Mouse (Mus musculus): ENCODE results near the gene Lmf1. TPM values are rescaled to one million over a fixed set of nuclear protein-coding genes. Genes with fewer than 3 reads are reported as not detected.

The Lmf1 gene
- polyA plus RNA-seq, 1 experiment from 2014 or later: 26.7 TPM

GRCm38 (mm10) chr17:25686323-25686722, 107.4 kb downstream of the Lmf1 start:
- no peak for ATAC-seq (ENCODE audit: borderline replicate concordance, extremely low read depth, low FRiP score, low TSS enrichment)
- H3K4me2 ChIP-seq: no peak overlapping the region
- 34% methylated on average over 7 of the region's 7 CpGs for WGBS
- H3K4me1 ChIP-seq: no peaks in the 10 kb centered on the region
- no peak overlapping the region for H3K27ac ChIP-seq
- H3K36me3 ChIP-seq: no peaks in the 10 kb centered on the region
- H3K4me3 ChIP-seq: no peak overlapping the region
- no peak overlapping the region for H3K9ac ChIP-seq
- no peaks in the 10 kb centered on the region for H3K9me3 ChIP-seq
- no peaks in the 10 kb centered on the region for H3K27me3 ChIP-seq

GRCm38 (mm10) chr17:25688922-25689321, 110.0 kb downstream of the Lmf1 start:
- no peak overlapping the region for H3K27ac ChIP-seq
- no peaks in the 10 kb centered on the region for H3K9me3 ChIP-seq
- H3K4me2 ChIP-seq: no peak overlapping the region
- H3K4me1 ChIP-seq: no peaks in the 10 kb centered on the region
- H3K4me3 ChIP-seq: no peak overlapping the region
- H3K9ac ChIP-seq: no peak overlapping the region
- no peaks in the 10 kb centered on the region for H3K36me3 ChIP-seq
- 79% methylated on average over 4 of the region's 4 CpGs for WGBS
- ATAC-seq (ENCODE audit: borderline replicate concordance, extremely low read depth, low FRiP score, low TSS enrichment): no peak
- no peaks in the 10 kb centered on the region for H3K27me3 ChIP-seq

GRCm38 (mm10) chr17:25696263-25696662, 117.4 kb downstream of the Lmf1 start:
- Histone ChIP-seq H3K36me3 (no peaks in the 10 kb centered on the region), H3K9me3 (no peaks in the 10 kb centered on the region), H3K4me3 (no peak overlapping the region), H3K27me3 (no peaks in the 10 kb centered on the region), H3K4me1 (no peaks in the 10 kb centered on the region), H3K4me2 (no peak overlapping the region), H3K27ac (no peak overlapping the region), H3K9ac (no peak overlapping the region)
- no peak for ATAC-seq (ENCODE audit: borderline replicate concordance, extremely low read depth, low FRiP score, low TSS enrichment)
- WGBS: 26% methylated on average over 1 of the region's 1 CpGs

- H3K4me1 ChIP-seq: no peaks in the 10 kb centered on the region
- H3K4me3 ChIP-seq: no peak overlapping the region
- H3K9me3 ChIP-seq: no peaks in the 10 kb centered on the region
- no peak overlapping the region for H3K27ac ChIP-seq
- H3K36me3 ChIP-seq: no peaks in the 10 kb centered on the region
- no peak overlapping the region for H3K9ac ChIP-seq
- H3K27me3 ChIP-seq: no peaks in the 10 kb centered on the region
- no peak for ATAC-seq (ENCODE audit: borderline replicate concordance, extremely low read depth, low FRiP score, low TSS enrichment)
- WGBS: 10% methylated on average over 7 of the region's 7 CpGs
- H3K4me2 ChIP-seq: no peak overlapping the region
Observed at GRCm38 (mm10) chr17:25698446-25698845, 119.6 kb downstream of the Lmf1 start.

- WGBS: 54% methylated on average over 9 of the region's 9 CpGs
- H3K27me3 ChIP-seq: no peaks in the 10 kb centered on the region
- no peak for ATAC-seq (ENCODE audit: borderline replicate concordance, extremely low read depth, low FRiP score, low TSS enrichment)
- no peaks in the 10 kb centered on the region for H3K36me3 ChIP-seq
- no peaks in the 10 kb centered on the region for H3K4me1 ChIP-seq
- H3K4me2 ChIP-seq: no peak overlapping the region
- no peak overlapping the region for H3K27ac ChIP-seq
- H3K9ac ChIP-seq: no peak overlapping the region
- no peaks in the 10 kb centered on the region for H3K9me3 ChIP-seq
- H3K4me3 ChIP-seq: no peak overlapping the region
Observed at GRCm38 (mm10) chr17:25700863-25701496, 122.1 kb downstream of the Lmf1 start.

- WGBS: 95% methylated on average over 2 of the region's 2 CpGs
- Histone ChIP-seq H3K4me3 (no peak overlapping the region), H3K27ac (no peak overlapping the region), H3K4me2 (no peak overlapping the region), H3K36me3 (no peaks in the 10 kb centered on the region), H3K9me3 (no peaks in the 10 kb centered on the region), H3K4me1 (no peaks in the 10 kb centered on the region), H3K27me3 (peaks cover 2% of the 10 kb centered on the region; the same call in 1 of the 2 replicates), H3K9ac (no peak overlapping the region)
- no peak for ATAC-seq (ENCODE audit: borderline replicate concordance, extremely low read depth, low FRiP score, low TSS enrichment)
Observed at GRCm38 (mm10) chr17:25709994-25710393, 131.1 kb downstream of the Lmf1 start.

GRCm38 (mm10) chr17:25711136-25711535, 132.3 kb downstream of the Lmf1 start:
- H3K27me3 ChIP-seq: peaks cover 12% of the 10 kb centered on the region
- H3K9ac ChIP-seq: no peak overlapping the region
- no peak overlapping the region for H3K4me2 ChIP-seq
- no peaks in the 10 kb centered on the region for H3K4me1 ChIP-seq
- no peaks in the 10 kb centered on the region for H3K36me3 ChIP-seq
- H3K27ac ChIP-seq: no peak overlapping the region
- 67% methylated on average over 4 of the region's 4 CpGs for WGBS
- H3K9me3 ChIP-seq: no peaks in the 10 kb centered on the region
- H3K4me3 ChIP-seq: no peak overlapping the region
- ATAC-seq (ENCODE audit: borderline replicate concordance, extremely low read depth, low FRiP score, low TSS enrichment): no peak

Other genes starting within 250 kb of the Lmf1 start
- 0.19 and 0.24 TPM in 2 replicates for gene Tpsab1, start 233.5 kb upstream of the Lmf1 start, polyA plus RNA-seq (2015; fragmentation: Nextera tagmentation; extraction: Ambion mirVana)
- 3.6 and 5.7 TPM in 2 replicates for gene Tpsb2, start 212.8 kb upstream of the Lmf1 start, polyA plus RNA-seq (2015; fragmentation: Nextera tagmentation; extraction: Ambion mirVana)
- gene Tpsg1, start 209.8 kb upstream of the Lmf1 start, polyA plus RNA-seq (2015; fragmentation: Nextera tagmentation; extraction: Ambion mirVana): 0.46 and 0.76 TPM in 2 replicates
- gene Cacna1h, start 145.3 kb upstream of the Lmf1 start, polyA plus RNA-seq (2015; fragmentation: Nextera tagmentation; extraction: Ambion mirVana): 2.5 and 2.6 TPM in 2 replicates
- gene Tekt4, start 124.5 kb upstream of the Lmf1 start, polyA plus RNA-seq (2015; fragmentation: Nextera tagmentation; extraction: Ambion mirVana): 2.6 and 3.0 TPM in 2 replicates
- 0.06 and 0.09 TPM in 2 replicates for gene Sstr5, start 81.8 kb upstream of the Lmf1 start, polyA plus RNA-seq (2015; fragmentation: Nextera tagmentation; extraction: Ambion mirVana)
- 0.35 and 0.76 TPM in 2 replicates for gene Sox8, start 8.4 kb upstream of the Lmf1 start, polyA plus RNA-seq (2015; fragmentation: Nextera tagmentation; extraction: Ambion mirVana)
- gene Gng13, start 138.1 kb downstream of the Lmf1 start, polyA plus RNA-seq (2015; fragmentation: Nextera tagmentation; extraction: Ambion mirVana): 2.3 and 3.0 TPM in 2 replicates
- 36.7 and 42.0 TPM in 2 replicates for gene Chtf18, start 148.3 kb downstream of the Lmf1 start, polyA plus RNA-seq (2015; fragmentation: Nextera tagmentation; extraction: Ambion mirVana)
- gene Rpusd1, start 148.6 kb downstream of the Lmf1 start, polyA plus RNA-seq (2015; fragmentation: Nextera tagmentation; extraction: Ambion mirVana): 24.5 and 24.7 TPM in 2 replicates
- 0.44 and 0.71 TPM in 2 replicates for gene Mslnl, start 157.0 kb downstream of the Lmf1 start, polyA plus RNA-seq (2015; fragmentation: Nextera tagmentation; extraction: Ambion mirVana)
- gene Msln, start 175.3 kb downstream of the Lmf1 start, polyA plus RNA-seq (2015; fragmentation: Nextera tagmentation; extraction: Ambion mirVana): 15.8 and 24.2 TPM in 2 replicates
- 25.8 and 30.2 TPM in 2 replicates for gene Narfl, start 194.7 kb downstream of the Lmf1 start, polyA plus RNA-seq (2015; fragmentation: Nextera tagmentation; extraction: Ambion mirVana)
- gene Haghl, start 206.6 kb downstream of the Lmf1 start, polyA plus RNA-seq (2015; fragmentation: Nextera tagmentation; extraction: Ambion mirVana): 58.3 and 59.9 TPM in 2 replicates
- 0.70 and 0.76 TPM in 2 replicates for gene Ccdc78, start 207.5 kb downstream of the Lmf1 start, polyA plus RNA-seq (2015; fragmentation: Nextera tagmentation; extraction: Ambion mirVana)
- gene Fam173a, start 213.8 kb downstream of the Lmf1 start, polyA plus RNA-seq (2015; fragmentation: Nextera tagmentation; extraction: Ambion mirVana): 105 and 109 TPM in 2 replicates
- 0.49 TPM in 1 of 2 replicates, not detected in the other for gene AC134908.4, start 216.6 kb downstream of the Lmf1 start, polyA plus RNA-seq (2015; fragmentation: Nextera tagmentation; extraction: Ambion mirVana)
- gene Metrn, start 218.1 kb downstream of the Lmf1 start, polyA plus RNA-seq (2015; fragmentation: Nextera tagmentation; extraction: Ambion mirVana): 56.9 and 59.8 TPM in 2 replicates
- 0.88 and 1.6 TPM in 2 replicates for gene Fbxl16, start 230.0 kb downstream of the Lmf1 start, polyA plus RNA-seq (2015; fragmentation: Nextera tagmentation; extraction: Ambion mirVana)
- 25.2 and 26.5 TPM in 2 replicates for gene Wdr24, start 244.5 kb downstream of the Lmf1 start, polyA plus RNA-seq (2015; fragmentation: Nextera tagmentation; extraction: Ambion mirVana)
- 50.7 and 51.5 TPM in 2 replicates for gene Jmjd8, start 249.8 kb downstream of the Lmf1 start, polyA plus RNA-seq (2015; fragmentation: Nextera tagmentation; extraction: Ambion mirVana)